Mouse (Mus musculus): Measurements from ENCODE around the gene Ikzf1.

Ikzf1 gene

GRCm38 (mm10) chr11:11808820-11809403 is 124.1 kb downstream of the Ikzf1 start, which contains the start of gene Fignl1:
Gene Fignl1 (minus strand): TSS chr11:11808962.
- DNase-seq (ENCODE audit: low read depth, low spot score) = peak; percentile 99
- H3K36me3 ChIP-seq (ENCODE audit: control insufficient read depth, insufficient read depth, low read length, poor library complexity, severe bottlenecking) = no peaks in the 10 kb centered on the region
- H3K27me3 ChIP-seq (ENCODE audit: control insufficient read depth, insufficient read depth, low read length, poor library complexity, severe bottlenecking) = no peaks in the 10 kb centered on the region

GRCm38 (mm10) chr11:11809404-11810175 is 124.8 kb downstream of the Ikzf1 start:
- DNase-seq (ENCODE audit: low read depth, low spot score) = no peak
- Histone ChIP-seq H3K36me3 (ENCODE audit: control insufficient read depth, insufficient read depth, low read length, poor library complexity, severe bottlenecking) (no peaks in the 10 kb centered on the region), H3K27me3 (ENCODE audit: control insufficient read depth, insufficient read depth, low read length, poor library complexity, severe bottlenecking) (no peaks in the 10 kb centered on the region)

GRCm38 (mm10) chr11:11811906-11812480 is 127.2 kb downstream of the Ikzf1 start:
- H3K36me3 ChIP-seq (ENCODE audit: control insufficient read depth, insufficient read depth, low read length, poor library complexity, severe bottlenecking) = no peaks in the 10 kb centered on the region
- no peaks in the 10 kb centered on the region for H3K27me3 ChIP-seq (ENCODE audit: control insufficient read depth, insufficient read depth, low read length, poor library complexity, severe bottlenecking)
- DNase-seq (ENCODE audit: low read depth, low spot score) = peak; percentile 83

- no peak for DNase-seq (ENCODE audit: low read depth, low spot score)
- no peaks in the 10 kb centered on the region for H3K27me3 ChIP-seq (ENCODE audit: control insufficient read depth, insufficient read depth, low read length, poor library complexity, severe bottlenecking)
- H3K36me3 ChIP-seq (ENCODE audit: control insufficient read depth, insufficient read depth, low read length, poor library complexity, severe bottlenecking) = no peaks in the 10 kb centered on the region
These were observed 130.9 kb downstream of the Ikzf1 start for GRCm38 (mm10) chr11:11815737-11816136.

GRCm38 (mm10) chr11:11818797-11819196 is 134.0 kb downstream of the Ikzf1 start:
- no peak for DNase-seq (ENCODE audit: low read depth, low spot score)
- Histone ChIP-seq H3K27me3 (ENCODE audit: control insufficient read depth, insufficient read depth, low read length, poor library complexity, severe bottlenecking) (no peaks in the 10 kb centered on the region), H3K36me3 (ENCODE audit: control insufficient read depth, insufficient read depth, low read length, poor library complexity, severe bottlenecking) (no peaks in the 10 kb centered on the region)

GRCm38 (mm10) chr11:11819206-11819605 is 134.4 kb downstream of the Ikzf1 start:
- Histone ChIP-seq H3K36me3 (ENCODE audit: control insufficient read depth, insufficient read depth, low read length, poor library complexity, severe bottlenecking) (no peaks in the 10 kb centered on the region), H3K27me3 (ENCODE audit: control insufficient read depth, insufficient read depth, low read length, poor library complexity, severe bottlenecking) (no peaks in the 10 kb centered on the region)
- no peak for DNase-seq (ENCODE audit: low read depth, low spot score)

GRCm38 (mm10) chr11:11820251-11820650 is 135.4 kb downstream of the Ikzf1 start:
- peak; percentile 89 for DNase-seq (ENCODE audit: low read depth, low spot score)
- Histone ChIP-seq H3K27me3 (ENCODE audit: control insufficient read depth, insufficient read depth, low read length, poor library complexity, severe bottlenecking) (no peaks in the 10 kb centered on the region), H3K36me3 (ENCODE audit: control insufficient read depth, insufficient read depth, low read length, poor library complexity, severe bottlenecking) (no peaks in the 10 kb centered on the region)

GRCm38 (mm10) chr11:11820737-11821136 is 135.9 kb downstream of the Ikzf1 start:
- Histone ChIP-seq H3K36me3 (ENCODE audit: control insufficient read depth, insufficient read depth, low read length, poor library complexity, severe bottlenecking) (no peaks in the 10 kb centered on the region), H3K27me3 (ENCODE audit: control insufficient read depth, insufficient read depth, low read length, poor library complexity, severe bottlenecking) (no peaks in the 10 kb centered on the region)
- no peak for DNase-seq (ENCODE audit: low read depth, low spot score)

GRCm38 (mm10) chr11:11821387-11821975 is 136.7 kb downstream of the Ikzf1 start:
- Histone ChIP-seq H3K36me3 (ENCODE audit: control insufficient read depth, insufficient read depth, low read length, poor library complexity, severe bottlenecking) (no peaks in the 10 kb centered on the region), H3K27me3 (ENCODE audit: control insufficient read depth, insufficient read depth, low read length, poor library complexity, severe bottlenecking) (no peaks in the 10 kb centered on the region)
- no peak for DNase-seq (ENCODE audit: low read depth, low spot score)

Data from splenic B cell, adult 2 months (primary cell).